Mouse (Mus musculus) adrenal gland, postnatal 25 days (tissue): ENCODE measurements at regions not wholly inside any gene's neighbourhood (a gene's known extent, or its start where the extent isn't known, plus 50 kb on each side); places are given as distances from the start of the nearest gene placed in this dataset.
"Not testable (repeated sequence)": the region's sequence is repeated elsewhere in the genome, so short reads cannot be mapped to it uniquely, and the experiment has no call there.

Experiments used
- DNase-seq: peaks from one replicate; pipeline ENCODE4 v3.0.0; 2021; ENCODE audit warnings: mixed read lengths

GRCm38 (mm10) chr4:67378632-67379031 lies 551.2 kb downstream of the Tlr4 start:
- no peak for DNase-seq

GRCm38 (mm10) chr4:67387834-67388233 lies 560.5 kb downstream of the Tlr4 start:
- DNase-seq: no peak

- no peak for DNase-seq
Measured at GRCm38 (mm10) chr4:67402977-67403376, 575.6 kb downstream of the Tlr4 start.

- no peak for DNase-seq
Measured at GRCm38 (mm10) chr4:67424064-67424463, 596.7 kb downstream of the Tlr4 start.

GRCm38 (mm10) chr4:67425712-67426111 lies 598.3 kb downstream of the Tlr4 start:
- no peak for DNase-seq

- DNase-seq: no peak
Measured at GRCm38 (mm10) chr4:67447835-67448234, 620.5 kb downstream of the Tlr4 start.

- DNase-seq: not testable (repeated sequence)
Measured at GRCm38 (mm10) chr4:67459871-67460270, 632.5 kb downstream of the Tlr4 start.

- no peak for DNase-seq
Measured at GRCm38 (mm10) chr4:67473034-67473433, 645.6 kb downstream of the Tlr4 start.

- peak; percentile 8 for DNase-seq
Measured at GRCm38 (mm10) chr4:67477264-67477845, 650.0 kb downstream of the Tlr4 start.

- no peak for DNase-seq
Measured at GRCm38 (mm10) chr4:67478081-67478480, 650.7 kb downstream of the Tlr4 start.

- no peak for DNase-seq
Measured at GRCm38 (mm10) chr4:67522235-67522634, 694.9 kb downstream of the Tlr4 start.

GRCm38 (mm10) chr4:67523158-67523557 lies 695.8 kb downstream of the Tlr4 start:
- no peak for DNase-seq

- DNase-seq: no peak
Measured at GRCm38 (mm10) chr4:67529586-67529985, 702.2 kb downstream of the Tlr4 start.

GRCm38 (mm10) chr4:67539466-67539865 lies 712.1 kb downstream of the Tlr4 start:
- DNase-seq: no peak

GRCm38 (mm10) chr4:67546013-67546412 lies 718.6 kb downstream of the Tlr4 start:
- no peak for DNase-seq

GRCm38 (mm10) chr4:67547957-67548356 lies 720.6 kb downstream of the Tlr4 start:
- DNase-seq: no peak

- no peak for DNase-seq
Measured at GRCm38 (mm10) chr4:67553511-67553910, 726.1 kb downstream of the Tlr4 start.

- DNase-seq: no peak
Measured at GRCm38 (mm10) chr4:67574816-67575215, 747.4 kb downstream of the Tlr4 start.

GRCm38 (mm10) chr4:67589501-67589900 lies 762.1 kb downstream of the Tlr4 start:
- DNase-seq: no peak

GRCm38 (mm10) chr4:67589976-67590727 lies 762.8 kb downstream of the Tlr4 start:
- no peak for DNase-seq

- DNase-seq: no peak
Measured at GRCm38 (mm10) chr4:67607166-67607565, 779.8 kb downstream of the Tlr4 start.

- DNase-seq: no peak
Measured at GRCm38 (mm10) chr4:67614486-67615067, 787.2 kb downstream of the Tlr4 start.

- no peak for DNase-seq
Measured at GRCm38 (mm10) chr4:67626641-67627040, 799.3 kb downstream of the Tlr4 start.

- DNase-seq: no peak
Measured at GRCm38 (mm10) chr4:67646090-67646489, 818.7 kb downstream of the Tlr4 start.
